Mouse (Mus musculus) intestine, postnatal 0 days (tissue): ENCODE results near the gene Ppp1r1b. TPM values are rescaled to one million over a fixed set of nuclear protein-coding genes. Genes with fewer than 3 reads are reported as not detected.
A peak's percentile ranks its signal among the peaks of the same experiment; 100 is the strongest.

Source experiments
- ATAC-seq: fragments of 200-750 bp; cut with Nextera tagmentation; 2 replicates; pipeline ENCODE4 v1.8.0; 2017; ENCODE audit warnings: mild to moderate bottlenecking, moderate TSS enrichment, moderate library complexity
- H3K27ac ChIP-seq: fragments of 300-500 bp; sonication (generic); 2 replicates; pipeline ENCODE4 v1.5.1; 2014; ENCODE audit warnings: mild to moderate bottlenecking, low read depth, low read length, moderate library complexity
- H3K27me3 ChIP-seq: fragments of 300-500 bp; sonication (generic); replicated peaks from 2 replicates; pipeline ENCODE4 v1.6.1; 2014; ENCODE audit warnings: low read length, mixed read lengths; ENCODE audit not compliant: control insufficient read depth, insufficient read depth
- H3K36me3 ChIP-seq: fragments of 300-500 bp; sonication (generic); 2 replicates; pipeline ENCODE4 v1.6.1; 2014; ENCODE audit warnings: mild to moderate bottlenecking, moderate library complexity; ENCODE audit not compliant: control insufficient read depth, insufficient read depth
- H3K4me1 ChIP-seq: fragments of 300-500 bp; sonication (generic); replicated peaks from 2 replicates; pipeline ENCODE4 v1.6.1; 2014; ENCODE audit warnings: antibody characterized with exemption, low read length, mixed read lengths; ENCODE audit not compliant: control insufficient read depth, insufficient read depth
- H3K4me2 ChIP-seq: fragments of 300-500 bp; sonication (generic); replicated peaks from 2 replicates; pipeline ENCODE4 v1.6.1; 2014; ENCODE audit warnings: low read depth, mild to moderate bottlenecking, moderate library complexity
- H3K4me3 ChIP-seq: fragments of 300-500 bp; sonication (generic); 2 replicates; pipeline ENCODE4 v1.5.1; 2014; ENCODE audit warnings: low read depth, low read length
- H3K9ac ChIP-seq: fragments of 300-500 bp; sonication (generic); 2 replicates; pipeline ENCODE4 v1.6.1; 2014; ENCODE audit warnings: mild to moderate bottlenecking, low read depth, low read length
- H3K9me3 ChIP-seq: fragments of 300-500 bp; sonication (generic); 2 replicates; pipeline ENCODE4 v1.6.1; 2016; ENCODE audit warnings: mixed run types; ENCODE audit not compliant: control insufficient read depth
- CTCF ChIP-seq: sonication (generic); IDR thresholded peaks from 2 replicates; pipeline ENCODE4 v1.5.1; 2016; ENCODE audit warnings: low read depth, mild to moderate bottlenecking, control low read depth, antibody characterized with exemption, moderate library complexity
- WGBS: fragments of 180-500 bp; shearing (Covaris S2); extraction: QIAGEN DNeasy Blood & Tissue Kit; methylation state at CpG from one replicate; pipeline ENCODE4 v1.1.7; 2014; 5-methylcytosine and 5-hydroxymethylcytosine counted together
- polyA plus RNA-seq: library from polyadenylated mRNA; unstranded; fragments of >200 nt; fragmentation: Nextera tagmentation; extraction: Ambion mirVana; gene quantifications from 2 replicates; pipeline ENCODE4 v1.2.1, GENCODE M21; 2015

Ppp1r1b gene
- polyA plus RNA-seq, 1 experiment from 2014 or later = 99.5 TPM

GRCm38 (mm10) chr11:98392645-98393044 is 44.4 kb downstream of the Ppp1r1b start:
- Histone ChIP-seq H3K4me3 (no peak overlapping the region), H3K4me1 (peaks cover 9% of the 10 kb centered on the region; the same call in 1 of the 2 replicates), H3K27ac (peak overlapping the region; percentile 54; the same call in 1 of the 2 replicates), H3K4me2 (0 out of 2 replicates have a peak overlapping the region, but pooled peaks have one; percentile 13), H3K9ac (no peak overlapping the region), H3K36me3 (peaks cover 2% of the 10 kb centered on the region; the same call in 1 of the 2 replicates), H3K27me3 (peaks cover 4% of the 10 kb centered on the region; the same call in 1 of the 2 replicates), H3K9me3 (no peaks in the 10 kb centered on the region)
- WGBS = 24% methylated on average over 4 of the region's 4 CpGs
- no peak for ATAC-seq
- no peak for TF ChIP-seq CTCF

- H3K27me3 ChIP-seq = no peaks in the 10 kb centered on the region
Measured at GRCm38 (mm10) chr11:98393317-98393716, 45.1 kb downstream of the Ppp1r1b start.

GRCm38 (mm10) chr11:98394301-98394700 is 46.1 kb downstream of the Ppp1r1b start:
- H3K4me1 ChIP-seq = peaks cover 9% of the 10 kb centered on the region; the same call in 1 of the 2 replicates
- no peak for ATAC-seq

More at GRCm38 (mm10) chr11:98393317-98393716, 45.1 kb downstream of the Ppp1r1b start:
- H3K9me3 ChIP-seq = no peaks in the 10 kb centered on the region
- ATAC-seq = no peak
- H3K4me2 ChIP-seq = no peak overlapping the region
- peaks cover 7% of the 10 kb centered on the region for H3K36me3 ChIP-seq
- 40% methylated on average over 6 of the region's 6 CpGs for WGBS
- peak overlapping the region; percentile 54; the same call in 1 of the 2 replicates for H3K27ac ChIP-seq
- H3K4me3 ChIP-seq = no peak overlapping the region
- no peak overlapping the region for H3K9ac ChIP-seq
- peaks cover 9% of the 10 kb centered on the region; the same call in 1 of the 2 replicates for H3K4me1 ChIP-seq
- no peak for TF ChIP-seq CTCF

GRCm38 (mm10) chr11:98395041-98395440 is 46.8 kb downstream of the Ppp1r1b start:
- peak; percentile 90 for ATAC-seq
- no peak overlapping the region for H3K4me3 ChIP-seq
- H3K4me1 ChIP-seq = peaks cover 9% of the 10 kb centered on the region; the same call in 1 of the 2 replicates
- H3K9me3 ChIP-seq = no peaks in the 10 kb centered on the region
- 29% methylated on average over 4 of the region's 4 CpGs for WGBS
- H3K27me3 ChIP-seq = no peaks in the 10 kb centered on the region
- H3K4me2 ChIP-seq = no peak overlapping the region
- peak overlapping the region; percentile 83 for H3K27ac ChIP-seq
- TF ChIP-seq CTCF = no peak
- peaks cover 7% of the 10 kb centered on the region for H3K36me3 ChIP-seq
- H3K9ac ChIP-seq = no peak overlapping the region

More at GRCm38 (mm10) chr11:98394301-98394700, 46.1 kb downstream of the Ppp1r1b start:
- Histone ChIP-seq H3K27me3 (no peaks in the 10 kb centered on the region), H3K4me3 (no peak overlapping the region), H3K27ac (peak overlapping the region; percentile 83), H3K9me3 (no peaks in the 10 kb centered on the region), H3K9ac (no peak overlapping the region), H3K36me3 (peaks cover 7% of the 10 kb centered on the region), H3K4me2 (no peak overlapping the region)
- WGBS = 38% methylated on average over 6 of the region's 6 CpGs
- no peak for TF ChIP-seq CTCF

GRCm38 (mm10) chr11:98397946-98398345 is 49.7 kb downstream of the Ppp1r1b start:
- WGBS = 93% methylated on average over 7 of the region's 7 CpGs
- no peaks in the 10 kb centered on the region for H3K27me3 ChIP-seq
- no peak for ATAC-seq
- H3K36me3 ChIP-seq = peaks cover 7% of the 10 kb centered on the region
- no peak overlapping the region for H3K4me2 ChIP-seq
- peaks cover 8% of the 10 kb centered on the region; the same call in 1 of the 2 replicates for H3K4me1 ChIP-seq
- H3K27ac ChIP-seq = no peak overlapping the region
- H3K4me3 ChIP-seq = no peak overlapping the region
- no peaks in the 10 kb centered on the region for H3K9me3 ChIP-seq
- TF ChIP-seq CTCF = no peak
- H3K9ac ChIP-seq = no peak overlapping the region

- H3K4me1 ChIP-seq = 0 out of 2 replicates have a peak, but pooled peaks cover 4% of the 10 kb centered on the region
- no peaks in the 10 kb centered on the region for H3K27me3 ChIP-seq
- WGBS = 0% methylated on average over 38 of the region's 40 CpGs
- peaks cover 7% of the 10 kb centered on the region for H3K36me3 ChIP-seq
- ATAC-seq = peak; percentile 77
- peak within 1 kb of the TSS; percentile 69 for H3K4me2 ChIP-seq
- peak within 1 kb of the TSS; percentile 98 for H3K27ac ChIP-seq
- no peaks in the 10 kb centered on the region for H3K9me3 ChIP-seq
- TF ChIP-seq CTCF = no peak
- H3K4me3 ChIP-seq = peak within 1 kb of the TSS; percentile 55
- H3K9ac ChIP-seq = peak within 1 kb of the TSS; percentile 68
Measured at GRCm38 (mm10) chr11:98400161-98400726, 52.0 kb downstream of the Ppp1r1b start, which contains the start of gene Pgap3. Gene Pgap3, minus strand, starts transcription at chr11:98400490.
